Mouse (Mus musculus) large intestine, adult 2 months (tissue): ENCODE data around the gene Nol3. TPM values are rescaled to one million over a fixed set of nuclear protein-coding genes. Genes with fewer than 3 reads are reported as not detected.
"Not testable (repeated sequence)": the region's sequence is repeated elsewhere in the genome, so short reads cannot be mapped to it uniquely, and the experiment has no call there.

Source experiments
- DNase-seq: peaks from one replicate; pipeline ENCODE4 v3.0.0-alpha.2; 2012; ENCODE audit warnings: low read depth, low spot score
- WGBS: fragments of 180-500 bp; shearing (Covaris S2); methylation state at CpG from one replicate; pipeline ENCODE4 v1.1.7; 2018; 5-methylcytosine and 5-hydroxymethylcytosine counted together
- polyA plus RNA-seq: library from polyadenylated mRNA; depleted of rRNA; stranded (reverse); fragments of >200 nt; gene quantifications from 2 replicates; pipeline ENCODE4 v1.2.3, GENCODE M21; 2012; rRNA removed

Gene Nol3
- polyA plus RNA-seq = 0.82 and 0.88 TPM in 2 replicates

DNA sequence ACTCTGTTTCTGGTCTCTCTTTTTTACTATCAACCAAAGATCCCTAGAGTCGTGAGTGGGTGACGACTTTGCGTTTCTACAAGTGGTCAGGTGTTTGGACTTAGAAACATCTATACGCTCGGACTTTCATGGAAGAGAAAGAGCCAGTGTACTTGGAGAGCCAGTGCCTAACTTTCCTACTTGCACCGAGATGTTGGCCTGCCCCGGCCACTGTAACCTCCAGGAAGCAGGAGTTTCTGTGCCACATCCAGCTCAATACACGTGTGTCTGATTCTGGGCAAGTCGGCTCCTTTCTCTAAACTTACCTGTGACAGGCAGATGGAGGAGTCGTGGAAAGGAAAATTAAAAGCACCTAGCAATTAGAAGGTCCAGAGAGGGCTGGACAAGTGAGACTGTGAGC, at the start of gene Nol3:
Gene Nol3, plus strand, starts transcription at position 301 of the 400 bp plus-strand sequence.
- WGBS = 5% methylated on average over 10 of the region's 10 CpGs

DNA sequence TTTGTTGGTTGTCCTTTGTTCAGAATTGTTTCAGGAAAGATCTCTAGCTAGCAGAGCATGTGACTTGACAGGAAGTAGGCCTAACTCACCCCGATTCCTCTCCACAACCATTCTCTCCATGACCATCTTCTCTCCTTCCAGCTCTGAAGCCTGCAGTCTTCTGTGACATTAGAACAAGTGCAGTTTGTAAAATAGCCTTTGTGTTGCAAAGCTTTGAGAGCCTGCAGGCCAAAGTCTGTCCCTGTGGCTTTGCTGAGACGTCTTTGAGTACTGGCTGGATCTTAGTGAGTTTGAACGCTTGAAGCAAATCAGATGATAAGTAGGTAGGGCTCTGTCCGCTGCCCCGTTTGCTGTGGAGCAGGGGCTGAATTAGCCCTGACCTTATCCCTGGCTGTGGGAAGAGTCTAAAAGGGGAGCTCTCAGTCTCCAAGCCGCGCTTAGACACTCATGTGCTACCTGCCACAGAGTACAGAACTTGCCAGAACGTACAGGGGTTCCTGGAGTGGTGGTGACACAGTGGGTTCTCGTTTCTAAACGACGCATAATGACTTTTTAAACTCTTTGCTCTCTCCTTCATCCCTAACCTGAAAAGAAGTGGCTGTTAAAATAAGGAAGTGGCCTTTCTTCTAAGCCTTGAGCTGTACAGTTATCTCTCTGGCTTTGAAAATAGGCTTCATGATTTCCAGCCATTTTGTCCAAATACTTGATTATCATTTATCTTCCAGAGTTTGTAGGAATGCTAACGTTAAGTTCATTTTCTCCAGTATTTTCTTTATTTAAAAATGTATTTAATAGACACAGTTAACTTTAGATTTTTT, 44.2 kb upstream of the Nol3 start:
- 85% methylated on average over 12 of the region's 12 CpGs for WGBS
- no peak for DNase-seq

More for the DNA sequence above, at the start of gene Nol3:
- no peak for DNase-seq

DNA sequence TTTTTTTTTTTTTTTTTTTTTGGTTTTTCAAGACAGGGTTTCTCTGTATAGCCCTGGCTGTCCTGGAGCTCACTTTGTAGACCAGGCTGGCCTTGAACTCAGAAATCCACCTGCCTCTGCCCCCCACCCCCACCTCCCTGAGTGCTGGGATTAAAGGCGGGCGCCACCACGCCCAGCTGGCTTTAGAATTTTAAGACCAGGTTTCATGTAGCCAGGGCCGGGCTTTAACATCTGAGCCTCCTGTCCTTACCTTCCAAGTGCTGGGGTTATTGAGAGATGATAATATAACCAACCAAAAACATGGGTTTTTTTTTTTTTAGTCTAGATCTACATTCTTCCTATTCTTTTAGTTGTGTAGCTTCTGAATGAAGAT, 43.6 kb upstream of the Nol3 start:
- 85% methylated on average over 4 of the region's 4 CpGs for WGBS
- DNase-seq = not testable (repeated sequence)

DNA sequence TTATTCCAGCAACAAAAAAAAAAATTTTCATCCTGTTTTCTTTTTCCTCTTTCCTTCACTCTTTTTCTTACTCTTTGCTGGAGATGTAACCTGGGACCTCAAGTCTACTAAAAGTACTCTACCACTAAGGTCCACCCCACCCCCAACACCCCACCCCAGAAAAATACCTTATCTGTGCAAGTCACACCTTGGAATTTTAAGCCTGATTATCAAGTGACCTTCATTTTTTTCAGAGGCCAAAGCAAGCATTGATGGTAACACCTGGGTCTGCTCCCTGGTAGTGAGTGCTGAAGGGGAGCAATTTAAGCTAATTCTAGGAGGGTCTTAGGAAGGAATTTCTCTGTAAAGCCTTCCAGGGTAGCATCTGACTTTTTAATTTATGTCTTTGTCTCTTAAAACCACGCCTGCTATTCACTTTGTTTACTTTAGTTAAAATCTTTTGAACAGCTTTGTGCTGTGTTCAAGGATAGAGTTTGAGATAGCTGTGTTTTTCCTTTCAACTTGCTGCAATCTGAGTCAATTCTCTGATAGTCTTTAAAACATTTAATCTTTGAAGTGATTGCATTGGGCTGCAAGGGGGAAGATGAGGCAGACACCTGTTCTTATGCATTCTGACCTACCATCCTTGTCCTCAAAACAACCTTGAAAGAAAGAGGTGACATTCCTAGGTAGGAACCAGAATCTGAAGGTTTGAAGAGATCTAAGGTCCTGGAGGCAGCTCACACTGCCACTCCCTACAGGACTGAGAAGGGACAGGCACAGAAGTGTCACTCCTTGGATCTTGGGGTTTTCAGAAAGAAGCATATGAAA, 42.6 kb upstream of the Nol3 start:
- WGBS = 28% methylated on average over 1 of the region's 1 CpGs
- DNase-seq = no peak

DNA sequence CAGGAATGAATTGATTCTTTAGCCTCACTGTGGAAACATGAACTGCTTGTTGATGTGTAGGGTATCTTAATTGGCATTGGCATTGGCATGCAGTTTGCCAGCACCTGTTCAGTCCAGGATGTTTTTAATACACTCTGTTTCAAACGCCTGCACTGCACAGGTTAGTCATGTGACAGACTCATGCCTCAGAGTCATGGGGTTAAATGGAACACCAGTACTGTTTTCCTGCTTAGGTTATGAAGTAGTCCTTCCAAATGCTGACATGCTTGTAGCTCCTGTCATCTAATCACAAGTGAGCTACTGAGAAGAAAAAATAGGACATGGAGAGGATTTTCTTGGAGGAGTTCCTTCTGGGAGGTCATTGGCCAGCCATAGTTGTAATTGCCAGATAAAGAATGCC, 40.7 kb upstream of the Nol3 start:
- DNase-seq = no peak
- WGBS = 57% methylated on average over 1 of the region's 1 CpGs

DNA sequence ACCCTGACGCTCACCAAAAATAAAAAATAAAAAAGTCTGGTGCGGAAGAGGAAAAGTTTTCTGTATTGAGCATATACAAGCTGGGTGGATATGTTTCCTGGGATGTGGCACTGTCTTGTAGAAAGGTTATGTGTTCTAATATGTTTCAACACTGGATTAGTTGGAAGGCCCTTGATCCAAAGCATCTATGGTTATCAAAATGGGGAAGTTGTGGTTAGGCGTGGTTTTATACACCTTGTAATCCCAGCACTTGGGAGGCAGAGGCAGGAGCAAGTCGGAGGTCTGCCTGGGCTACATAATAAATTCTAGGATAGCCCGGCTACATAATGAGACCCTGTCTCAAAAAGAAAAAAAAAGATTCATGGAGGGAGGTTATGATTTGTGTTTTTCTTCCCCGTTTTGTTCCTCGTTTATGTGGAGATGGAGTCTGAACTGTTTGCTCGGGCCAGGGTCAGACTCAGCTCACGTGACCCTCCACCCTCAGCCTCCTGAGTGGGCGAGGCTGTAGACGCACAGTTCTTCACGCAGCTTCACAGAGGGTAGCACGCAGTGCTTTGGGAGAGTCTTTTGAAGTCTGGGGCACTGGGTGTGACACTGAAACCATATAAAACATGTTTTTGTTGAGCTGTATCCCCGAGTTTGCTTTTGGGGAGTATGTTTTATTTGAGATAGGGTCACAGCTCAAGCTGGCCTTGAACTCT, 38.3 kb upstream of the Nol3 start:
- no peak for DNase-seq
- 79% methylated on average over 14 of the region's 14 CpGs for WGBS

DNA sequence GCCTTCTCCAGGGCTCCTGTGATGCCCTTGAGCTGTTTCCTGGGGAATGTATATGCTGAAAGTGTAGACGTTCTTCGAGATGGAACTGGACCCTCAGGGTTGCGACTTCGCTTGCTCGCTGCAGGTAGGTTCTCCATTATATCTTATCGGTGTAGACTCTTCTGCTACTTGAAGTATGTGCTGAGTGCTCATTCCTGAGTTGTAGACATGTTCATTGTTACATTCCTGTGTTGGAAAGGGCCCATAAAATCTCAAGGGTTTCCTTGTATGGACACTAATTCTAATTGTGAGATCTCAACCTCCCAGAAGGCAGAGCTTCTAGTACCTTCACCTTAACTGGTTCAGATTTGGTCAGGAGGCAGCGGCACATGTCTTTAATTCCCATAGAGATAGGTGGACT, 34.9 kb upstream of the Nol3 start:
- 97% methylated on average over 7 of the region's 7 CpGs for WGBS
- DNase-seq = no peak

DNA sequence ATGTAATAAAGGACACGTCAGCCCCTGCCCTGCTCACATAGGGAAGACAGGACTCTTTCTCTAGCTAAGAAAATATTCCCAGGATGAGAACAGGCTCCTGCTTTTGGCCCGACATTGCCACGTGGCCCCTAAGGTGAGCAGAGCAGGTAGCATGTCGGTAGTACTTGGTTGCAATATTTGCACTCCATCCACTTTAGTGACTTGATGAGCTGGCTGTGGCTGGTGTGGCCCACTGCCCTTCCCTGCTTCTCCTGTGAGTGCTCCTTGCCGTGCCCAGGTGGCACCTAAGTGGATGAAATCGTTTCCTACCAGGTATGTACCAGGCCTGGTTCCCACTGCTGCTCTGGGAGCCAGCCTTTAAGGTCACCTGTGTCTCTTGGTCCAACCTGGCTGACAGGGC, 24.0 kb upstream of the Nol3 start:
- no peak for DNase-seq
- 86% methylated on average over 6 of the region's 6 CpGs for WGBS

DNA sequence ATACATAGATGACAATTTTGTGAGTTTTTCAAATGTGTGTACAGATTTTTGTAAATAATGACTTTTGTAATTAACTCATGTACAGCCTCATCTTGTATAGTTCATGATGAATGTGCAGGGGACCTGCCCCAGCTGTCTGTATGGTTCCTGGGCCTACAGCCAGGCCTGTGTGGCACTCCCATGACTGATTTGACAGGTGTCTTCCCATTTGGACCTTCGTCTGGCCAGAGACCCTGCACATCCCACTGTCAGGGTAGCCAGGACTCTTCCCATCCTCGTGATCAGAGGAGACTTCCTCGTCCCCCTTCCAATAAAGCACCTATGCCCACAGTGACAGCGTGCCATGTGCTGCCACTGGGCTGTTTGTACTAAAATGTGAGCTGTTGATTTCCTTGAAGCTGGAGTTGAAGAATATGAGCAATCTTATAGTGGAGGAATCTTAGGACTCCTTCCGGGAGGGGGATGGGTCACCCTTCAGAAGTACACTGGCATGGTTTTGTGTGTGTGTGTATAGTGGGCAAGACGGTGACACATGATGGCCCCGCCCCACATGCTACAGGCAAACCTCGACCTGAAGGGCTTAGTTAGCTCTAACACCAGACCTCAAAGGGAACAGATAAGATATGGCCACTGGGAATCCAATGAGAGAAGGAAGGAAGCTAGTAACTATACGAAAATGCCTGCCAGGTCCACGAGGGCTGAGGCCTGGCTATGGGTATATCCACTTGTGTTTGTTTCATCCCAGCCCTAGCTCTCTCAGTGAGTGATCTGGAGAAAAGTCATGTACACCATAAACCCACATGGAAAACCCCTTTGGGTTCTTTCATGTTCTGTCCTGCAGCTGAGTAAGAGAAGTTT, 23.0 kb upstream of the Nol3 start:
- WGBS = 86% methylated on average over 10 of the region's 10 CpGs
- no peak for DNase-seq

DNA sequence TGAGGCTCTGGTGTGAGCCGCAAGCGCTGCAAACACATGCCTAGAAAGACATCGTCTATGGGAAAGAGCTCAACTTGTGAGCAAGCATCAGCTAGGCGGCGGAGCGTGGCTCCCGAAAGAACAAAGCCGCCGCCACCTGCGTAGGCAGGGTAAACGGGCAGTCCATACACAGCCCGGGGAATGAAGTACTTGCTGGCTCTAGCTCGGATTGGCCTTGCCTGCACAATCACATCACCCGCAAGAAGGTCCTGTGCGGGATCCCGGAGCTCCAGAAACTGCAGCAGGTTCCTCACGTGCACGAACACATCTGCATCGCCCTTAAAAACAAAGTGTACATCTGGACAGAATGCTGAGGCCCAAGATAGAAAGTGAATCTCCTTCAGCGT, 22.2 kb upstream of the Nol3 start:
- no peak for DNase-seq
- WGBS = 46% methylated on average over 20 of the region's 20 CpGs

DNA sequence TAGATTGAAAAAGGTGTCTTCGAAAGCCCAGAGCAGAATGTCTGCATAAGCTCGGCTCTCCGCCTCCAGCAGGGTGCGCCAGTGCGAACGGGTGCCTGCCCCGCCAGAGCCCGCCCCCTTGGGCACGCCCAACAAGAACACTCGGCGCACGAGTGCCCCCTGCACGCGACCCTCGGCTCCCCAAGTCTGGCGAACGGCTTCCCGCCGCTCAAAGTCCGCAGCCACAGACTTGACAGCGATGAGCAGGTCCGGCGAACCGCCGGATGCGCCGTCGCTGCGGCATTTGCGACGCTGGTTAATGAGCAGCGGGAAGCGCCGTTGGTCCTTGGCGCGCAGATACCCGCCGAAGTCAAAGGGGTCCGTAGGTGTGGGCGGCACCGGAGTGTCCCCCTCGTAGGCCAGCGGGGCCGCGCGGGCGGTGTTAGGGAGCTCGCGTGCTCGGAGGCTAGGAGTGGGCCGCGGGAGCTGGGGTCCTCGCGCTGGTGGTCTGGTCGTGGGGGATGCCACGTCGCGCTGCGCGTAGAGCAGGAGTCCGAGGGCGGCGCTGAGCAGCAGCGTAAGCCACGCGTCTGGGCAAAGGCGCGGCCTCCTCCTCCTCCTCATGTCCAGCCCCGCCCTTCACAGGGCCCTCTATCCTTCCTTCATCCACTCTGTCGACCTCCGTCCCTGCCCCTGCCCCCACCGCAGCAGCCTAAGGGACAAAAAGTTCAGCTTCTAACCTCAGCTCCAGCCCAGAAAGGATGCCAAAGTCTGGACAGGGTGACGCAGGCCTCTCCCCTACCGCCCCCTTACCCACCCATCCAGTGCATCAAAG, 21.6 kb upstream of the Nol3 start:
- no peak for DNase-seq
- under 1% methylated on average over 74 of the region's 74 CpGs for WGBS

DNA sequence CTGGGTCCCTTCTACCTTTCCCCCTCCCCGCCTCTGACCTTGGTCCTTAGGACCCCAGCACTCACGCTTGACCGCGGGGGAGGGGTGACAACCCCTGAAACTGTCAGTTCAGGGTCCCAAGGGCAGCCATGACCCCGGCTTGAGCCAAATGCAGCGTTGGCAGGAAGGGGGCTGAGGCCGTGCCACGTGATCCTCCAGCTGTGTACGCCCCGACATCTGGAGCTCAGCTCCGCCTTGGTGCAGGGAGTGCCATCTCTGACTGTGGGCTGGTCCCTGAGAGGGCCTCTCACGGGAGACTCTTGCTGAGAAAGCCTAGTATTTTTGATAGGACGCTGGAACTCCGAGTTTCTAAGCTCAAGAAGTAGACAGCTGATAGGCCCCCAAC, 21.0 kb upstream of the Nol3 start, which contains the start of gene B3gnt9:
Gene B3gnt9, minus strand, starts transcription at position 188 of the 385 bp plus-strand sequence.
- 2% methylated on average over 14 of the region's 14 CpGs for WGBS
- no peak for DNase-seq

DNA sequence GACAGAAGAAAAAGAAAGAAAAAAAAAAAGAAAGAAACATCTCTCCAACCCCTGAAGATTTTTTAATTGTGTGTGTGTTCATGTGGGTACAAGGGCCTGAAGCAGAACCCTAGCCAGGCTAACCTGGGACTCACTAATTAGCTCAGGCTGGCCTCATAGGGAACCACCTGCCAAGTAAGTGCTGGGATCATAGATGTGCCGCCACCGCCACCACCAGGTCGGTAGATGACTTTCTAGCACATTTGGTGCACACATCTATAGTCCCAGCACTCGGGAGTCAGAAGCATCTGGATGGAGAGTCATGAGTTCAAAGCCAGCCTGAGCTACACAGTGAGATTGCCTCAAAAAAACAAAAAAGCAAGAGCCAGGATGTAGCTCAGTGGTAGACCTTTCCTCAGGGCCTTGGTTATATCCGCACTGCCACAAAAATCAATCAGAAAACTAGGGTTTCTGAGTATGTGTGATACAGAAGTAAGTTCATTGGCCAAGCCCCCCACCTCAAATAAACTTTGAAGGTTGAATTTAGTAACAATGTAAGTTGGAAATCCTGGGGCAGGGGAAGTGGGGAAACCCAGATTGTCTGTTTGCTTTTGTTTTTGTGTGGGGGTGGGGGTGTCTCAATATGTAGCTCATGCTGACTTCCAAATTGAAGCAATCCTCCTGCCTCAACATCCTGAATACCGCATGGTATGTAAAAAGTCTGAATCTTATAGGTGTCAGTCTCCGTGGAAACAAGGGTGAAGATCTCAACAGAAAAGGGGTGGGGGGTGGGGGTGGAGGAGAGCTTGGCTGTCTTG, 18.4 kb upstream of the Nol3 start:
- 88% methylated on average over 7 of the region's 7 CpGs for WGBS

DNA sequence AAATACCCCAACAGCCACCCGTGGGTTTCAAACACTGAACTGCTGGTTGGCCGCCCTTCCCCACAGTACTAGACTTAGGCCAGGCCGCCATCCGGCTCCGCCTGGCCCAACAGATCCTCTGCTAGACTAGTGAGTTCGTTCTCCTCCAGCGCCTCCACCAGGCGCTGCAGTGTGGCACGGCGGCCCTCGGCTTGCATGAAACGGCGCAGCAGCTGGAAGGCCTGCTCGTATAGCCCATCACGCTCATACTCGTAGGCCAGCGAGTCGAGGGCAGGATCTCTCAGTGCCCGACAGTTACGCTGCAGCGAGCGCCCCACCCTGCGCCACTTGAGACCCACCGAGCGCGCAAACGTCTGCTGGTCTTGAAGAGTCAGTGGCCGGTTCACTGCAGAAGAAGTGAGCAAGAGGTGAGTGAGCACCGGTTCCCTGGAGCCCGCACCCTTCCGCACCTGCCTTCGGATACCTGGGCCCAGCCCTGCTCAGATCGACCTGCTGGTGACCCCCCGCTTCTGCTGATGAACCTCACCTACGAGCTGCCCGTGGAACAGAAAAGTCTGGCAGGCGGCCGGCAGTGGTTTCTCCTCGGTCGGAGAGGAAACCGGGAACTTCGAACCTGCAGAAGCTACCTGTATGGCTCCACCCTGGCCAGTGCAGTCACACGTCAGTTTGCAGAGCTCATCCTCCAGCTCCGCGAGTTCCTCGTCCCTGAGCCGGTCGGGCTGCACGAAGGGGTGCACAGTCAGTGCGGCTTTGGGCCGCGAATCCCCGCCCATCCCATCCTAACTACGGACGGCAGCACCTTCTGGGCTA, 16.8 kb upstream of the Nol3 start:
- no peak for DNase-seq
- 73% methylated on average over 55 of the region's 55 CpGs for WGBS

More for the DNA sequence above, 18.4 kb upstream of the Nol3 start:
- DNase-seq = no peak

DNA sequence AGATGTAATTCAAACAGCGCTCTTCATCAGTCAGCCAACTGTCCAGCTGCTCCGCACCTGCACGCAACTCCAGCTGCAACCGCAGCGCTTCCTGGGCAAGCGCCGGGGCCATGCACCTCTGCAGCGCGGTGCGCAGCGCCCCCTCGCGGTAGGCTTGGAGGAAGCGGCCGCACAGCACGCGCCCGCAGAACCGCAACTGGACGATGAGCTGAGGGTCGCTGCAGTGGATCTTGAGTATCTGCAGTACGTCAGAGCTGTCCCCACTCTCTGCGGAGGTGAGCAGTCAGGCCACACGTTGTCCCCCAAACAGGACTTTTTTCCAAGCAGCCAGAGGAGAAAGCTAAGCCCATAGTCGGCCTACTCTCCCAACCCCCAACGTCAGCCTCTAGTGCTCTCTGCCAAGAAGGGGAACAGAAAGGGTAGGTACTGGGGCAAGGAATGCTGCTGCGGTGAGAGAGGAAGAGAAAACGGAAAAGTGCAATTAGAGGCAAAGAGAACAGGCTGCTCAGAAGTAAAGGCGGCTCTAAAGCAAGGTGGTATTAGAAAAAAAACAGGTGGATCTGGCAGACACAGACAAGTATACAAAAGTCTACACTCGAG, 16.1 kb upstream of the Nol3 start:
- DNase-seq = no peak
- WGBS = 29% methylated on average over 30 of the region's 30 CpGs

DNA sequence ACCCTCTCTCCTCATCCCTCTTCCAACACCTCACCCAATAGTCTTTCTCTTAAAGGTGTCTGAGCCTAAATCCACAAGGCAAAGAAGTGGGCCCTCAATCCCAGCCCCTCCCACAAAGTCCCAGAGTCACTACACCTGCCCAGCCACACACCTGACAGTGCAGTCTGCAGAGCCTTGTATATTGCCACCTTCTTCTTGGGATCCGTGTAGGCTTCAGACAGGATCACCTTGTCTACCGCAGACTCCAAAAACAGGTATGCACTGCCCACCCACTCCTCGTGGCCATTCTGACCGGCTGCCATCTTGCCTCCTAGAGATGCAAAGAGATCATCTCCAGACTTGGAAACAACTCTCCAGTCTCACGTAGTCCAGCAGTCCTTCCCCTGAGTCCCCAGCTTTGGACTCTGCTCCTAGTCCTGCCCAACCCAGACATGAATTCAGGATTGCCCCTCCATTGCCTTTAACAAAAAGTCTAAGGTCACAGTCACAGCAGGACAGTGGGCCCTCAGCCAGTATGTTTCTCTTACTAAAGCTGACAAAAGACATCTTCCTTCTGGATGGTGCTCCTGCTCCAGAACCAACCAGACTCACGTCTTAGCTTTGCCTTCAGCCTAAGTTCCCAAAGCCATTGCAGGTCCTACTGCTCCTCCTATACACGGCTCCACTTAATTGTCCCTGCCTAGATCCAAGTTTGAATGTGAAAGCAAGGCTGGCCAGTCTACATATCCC, 15.4 kb upstream of the Nol3 start:
- no peak for DNase-seq
- WGBS = 82% methylated on average over 7 of the region's 7 CpGs
